ENCODE assay signal across 10 mouse cellular contexts in the genomic region with DNA sequence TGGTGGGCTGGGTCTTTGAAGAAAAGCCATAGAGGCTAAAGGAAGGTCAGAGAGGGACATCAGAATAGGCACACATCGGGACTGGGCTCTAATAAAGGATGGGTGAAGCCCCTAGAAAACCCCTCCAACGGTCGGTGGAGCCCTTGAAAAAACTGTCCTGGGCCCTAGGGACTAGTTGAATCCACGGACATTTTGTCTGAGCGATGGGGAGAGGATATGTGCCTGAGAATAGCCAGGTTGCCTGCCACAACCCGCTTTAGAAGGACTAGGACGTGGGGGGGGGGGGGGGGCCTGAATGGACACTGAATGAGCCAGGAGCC. TPM values are rescaled to one million over a fixed set of nuclear protein-coding genes. Genes with fewer than 3 reads are reported as not detected.
DNase-seq lines count a peak whose midpoint lies in the region; ATAC-seq and TF ChIP-seq lines count a peak whose summit lies in the region.
"Had no signal": no experiment of that assay in that cellular context is flagged by ENCODE, and none has a peak within 500 bp of the region (broad histone marks: within the 10 kb centered on the region; RNA-seq: fewer than 3 reads in every experiment).

No protein-coding gene starts in this region.

- no peak for TF ChIP-seq EP300 in stomach, postnatal 0 days (optimal IDR thresholded peaks at IDR 0.05)

- peak overlapping the region; percentile 44 for H3K4me3 ChIP-seq in heart, embryonic 13.5 days
- H3K4me3 ChIP-seq in stomach, embryonic 14.5 days (ENCODE audit: low read depth, low read length): no peak overlapping the region
- no peak overlapping the region for H3K4me3 ChIP-seq in stomach, postnatal 0 days (ENCODE audit: low read depth, low read length)
- no peak overlapping the region; the same call in 1 of the 2 replicates for H3K4me3 ChIP-seq in limb, embryonic 12.5 days (replicated peaks)
- H3K4me3 ChIP-seq in stomach, embryonic 16.5 days (replicated peaks; ENCODE audit: low read length): peak overlapping the region; percentile 21; the same call in 1 of the 2 replicates
- H3K4me3 ChIP-seq: liver, embryonic 13.5 days had no signal

- DNase-seq in heart, adult 18-20 months: no peak
- no peak for DNase-seq in stomach, postnatal 0 days (ENCODE audit: low spot score)
- no peak for DNase-seq in gastrocnemius, postnatal 36 days
- DNase-seq in c-Kit-positive CD71-positive TER-119-positive erythroid progenitor cells, embryonic 14.5 days (ENCODE audit: low spot score): no peak
- DNase-seq: kidney, adult 8-10 months; liver, embryonic 13.5 days had no signal

- H3K4me2 ChIP-seq in heart, embryonic 13.5 days: peak overlapping the region; percentile 67
- peak overlapping the region; percentile 23; the same call in 1 of the 2 replicates for H3K4me2 ChIP-seq in stomach, embryonic 14.5 days (replicated peaks; ENCODE audit: low read depth, low read length)
- no peak overlapping the region for H3K4me2 ChIP-seq in stomach, postnatal 0 days (replicated peaks; ENCODE audit: low read depth)
- H3K4me2 ChIP-seq in limb, embryonic 12.5 days: peak overlapping the region; percentile 50
- H3K4me2 ChIP-seq in stomach, embryonic 16.5 days (ENCODE audit: low read depth, low read length): no peak overlapping the region

- no peaks in the 10 kb centered on the region for H3K9me3 ChIP-seq in heart, embryonic 13.5 days
- H3K9me3 ChIP-seq in stomach, embryonic 14.5 days (ENCODE audit: control insufficient read depth, low read depth, low read length): no peaks in the 10 kb centered on the region
- H3K9me3 ChIP-seq in stomach, postnatal 0 days (ENCODE audit: control insufficient read depth, low read length): no peaks in the 10 kb centered on the region
- H3K9me3 ChIP-seq in limb, embryonic 12.5 days: no peaks in the 10 kb centered on the region
- H3K9me3 ChIP-seq in stomach, embryonic 16.5 days (replicated peaks; ENCODE audit: control insufficient read depth, low read length): no peaks in the 10 kb centered on the region
- H3K9me3 ChIP-seq: liver, embryonic 13.5 days had no signal

- peaks cover 9% of the 10 kb centered on the region for H3K4me1 ChIP-seq in heart, embryonic 13.5 days
- no peaks in the 10 kb centered on the region for H3K4me1 ChIP-seq in stomach, embryonic 14.5 days (ENCODE audit: control insufficient read depth, insufficient read depth, low read length)
- H3K4me1 ChIP-seq in stomach, postnatal 0 days (replicated peaks; ENCODE audit: control insufficient read depth, insufficient read depth): no peaks in the 10 kb centered on the region
- H3K4me1 ChIP-seq in limb, embryonic 12.5 days (replicated peaks): peaks cover 3% of the 10 kb centered on the region
- no peaks in the 10 kb centered on the region for H3K4me1 ChIP-seq in stomach, embryonic 16.5 days (ENCODE audit: control insufficient read depth, insufficient read depth, low read length)
- H3K4me1 ChIP-seq: liver, embryonic 13.5 days had no signal

- H3K27me3 ChIP-seq in heart, embryonic 13.5 days (replicated peaks): peaks cover 94% of the 10 kb centered on the region
- peaks cover 74% of the 10 kb centered on the region for H3K27me3 ChIP-seq in stomach, embryonic 14.5 days (ENCODE audit: control insufficient read depth, insufficient read depth, low read length)
- H3K27me3 ChIP-seq in stomach, postnatal 0 days (ENCODE audit: control insufficient read depth, insufficient read depth, low read length): peaks cover 30% of the 10 kb centered on the region
- H3K27me3 ChIP-seq in limb, embryonic 12.5 days: peaks cover 78% of the 10 kb centered on the region
- peaks cover 87% of the 10 kb centered on the region for H3K27me3 ChIP-seq in stomach, embryonic 16.5 days (ENCODE audit: control insufficient read depth, insufficient read depth, low read length)

- H3K27ac ChIP-seq in heart, embryonic 13.5 days (replicated peaks): no peak overlapping the region
- no peak overlapping the region for H3K27ac ChIP-seq in stomach, embryonic 14.5 days (ENCODE audit: low read length)
- H3K27ac ChIP-seq in stomach, postnatal 0 days (replicated peaks): no peak overlapping the region
- H3K27ac ChIP-seq in limb, embryonic 12.5 days: no peak overlapping the region
- no peak overlapping the region for H3K27ac ChIP-seq in stomach, embryonic 16.5 days (ENCODE audit: low read length)
- H3K27ac ChIP-seq: liver, embryonic 13.5 days had no signal

- no peak overlapping the region for H3K9ac ChIP-seq in heart, embryonic 13.5 days
- H3K9ac ChIP-seq in stomach, embryonic 14.5 days (replicated peaks; ENCODE audit: low read depth, low read length): no peak overlapping the region
- no peak overlapping the region for H3K9ac ChIP-seq in stomach, postnatal 0 days (ENCODE audit: low read length)
- no peak overlapping the region for H3K9ac ChIP-seq in limb, embryonic 12.5 days (replicated peaks)
- H3K9ac ChIP-seq in stomach, embryonic 16.5 days (ENCODE audit: low read length): no peak overlapping the region
- H3K9ac ChIP-seq: liver, embryonic 13.5 days had no signal

- intact Hi-C loops in gastrocnemius, postnatal 36 days (cut with DNase I): no loop called here

- ATAC-seq in heart, embryonic 13.5 days (ENCODE audit: extremely low read depth, insufficient number of reproducible peaks, low FRiP score, low TSS enrichment): no peak
- ATAC-seq in stomach, embryonic 14.5 days (ENCODE audit: insufficient number of reproducible peaks, insufficient read depth, low FRiP score, low read depth): no peak
- no peak for ATAC-seq in stomach, postnatal 0 days (ENCODE audit: low FRiP score, low TSS enrichment)
- ATAC-seq in limb, embryonic 12.5 days (ENCODE audit: insufficient number of reproducible peaks, insufficient read depth, low FRiP score, low TSS enrichment, low read depth): no peak
- ATAC-seq in stomach, embryonic 16.5 days (ENCODE audit: insufficient read depth, low FRiP score): no peak

- WGBS in heart, embryonic 13.5 days: 0% methylated on average over 7 of the region's 7 CpGs
- 0% methylated on average over 7 of the region's 7 CpGs for WGBS in stomach, embryonic 14.5 days
- WGBS in stomach, postnatal 0 days: under 1% methylated on average over 7 of the region's 7 CpGs
- 2% methylated on average over 7 of the region's 7 CpGs for WGBS in limb, embryonic 12.5 days
- WGBS in stomach, embryonic 16.5 days: 2% methylated on average over 7 of the region's 7 CpGs

- TF ChIP-seq CTCF in stomach, postnatal 0 days (IDR thresholded peaks at IDR 0.05; ENCODE audit: low read depth): no peak

- no peaks in the 10 kb centered on the region for H3K36me3 ChIP-seq in heart, embryonic 13.5 days
- no peaks in the 10 kb centered on the region for H3K36me3 ChIP-seq in stomach, embryonic 14.5 days (ENCODE audit: control insufficient read depth, insufficient read depth, low read length)
- H3K36me3 ChIP-seq in stomach, postnatal 0 days (ENCODE audit: control insufficient read depth, insufficient read depth, low read length): no peaks in the 10 kb centered on the region
- H3K36me3 ChIP-seq in limb, embryonic 12.5 days: no peaks in the 10 kb centered on the region
- no peaks in the 10 kb centered on the region for H3K36me3 ChIP-seq in stomach, embryonic 16.5 days (ENCODE audit: control insufficient read depth, insufficient read depth, low read length)
- H3K36me3 ChIP-seq: liver, embryonic 13.5 days had no signal

RNA-seq across cellular contexts. Expression of a gene that starts 7.0 kb away (rescaled TPM):
- polyA plus RNA-seq in heart, embryonic 13.5 days (2015; fragmentation: Nextera tagmentation; extraction: Ambion mirVana): not detected in 2 replicates
- not detected for total RNA-seq in heart, adult 18-20 months (2021)
- polyA plus RNA-seq in stomach, embryonic 14.5 days (2014; fragmentation: Nextera tagmentation; extraction: Ambion mirVana): not detected in 2 replicates
- polyA plus RNA-seq in stomach, postnatal 0 days (2015; fragmentation: Nextera tagmentation; extraction: Ambion mirVana): not detected in 2 replicates
- 0.73 and 0.74 TPM in 2 replicates for polyA plus RNA-seq in limb, embryonic 12.5 days (2016; fragmentation: Nextera tagmentation; extraction: Ambion mirVana)
- polyA plus RNA-seq in stomach, embryonic 16.5 days (2015; fragmentation: Nextera tagmentation; extraction: Ambion mirVana): 0.07 TPM in 1 of 2 replicates, not detected in the other
- under 1 TPM in 1 of 2 experiments, not detected in 1; 0.43 TPM for total RNA-seq in gastrocnemius, postnatal 36 days (2021)
- polyA plus RNA-seq: liver, embryonic 13.5 days had no signal

RNA-seq across cellular contexts. Expression of a gene that starts 10.4 kb away (rescaled TPM):
- 0.09 TPM in 1 of 2 replicates, not detected in the other for polyA plus RNA-seq in heart, embryonic 13.5 days (2015; fragmentation: Nextera tagmentation; extraction: Ambion mirVana)
- total RNA-seq in heart, adult 18-20 months (2021): not detected
- not detected in 2 replicates for polyA plus RNA-seq in stomach, embryonic 14.5 days (2014; fragmentation: Nextera tagmentation; extraction: Ambion mirVana)
- polyA plus RNA-seq in stomach, postnatal 0 days (2015; fragmentation: Nextera tagmentation; extraction: Ambion mirVana): not detected in 2 replicates
- polyA plus RNA-seq in limb, embryonic 12.5 days (2016; fragmentation: Nextera tagmentation; extraction: Ambion mirVana): 0.13 and 0.20 TPM in 2 replicates
- polyA plus RNA-seq in stomach, embryonic 16.5 days (2015; fragmentation: Nextera tagmentation; extraction: Ambion mirVana): not detected in 2 replicates
- total RNA-seq in gastrocnemius, postnatal 36 days (2021): 1 to 10 TPM; 1.3 to 2.8 TPM

Comparison
In these comparisons a context has a peak if more than half of its experiments do, and no peak if none do; other contexts are left out.
1. H3K4me2 ChIP-seq: peak in heart, embryonic 13.5 days (single experiment), stomach, embryonic 14.5 days (single experiment) and limb, embryonic 12.5 days (single experiment); none in stomach, postnatal 0 days (single experiment) and stomach, embryonic 16.5 days (single experiment).
2. H3K4me3 ChIP-seq: peak in heart, embryonic 13.5 days (single experiment) and stomach, embryonic 16.5 days (single experiment); none in stomach, embryonic 14.5 days (single experiment), stomach, postnatal 0 days (single experiment) and limb, embryonic 12.5 days (single experiment).